Mouse (Mus musculus) embryonic facial prominence, embryonic 14.5 days (tissue): ENCODE data around the gene Traf7. TPM values are rescaled to one million over a fixed set of nuclear protein-coding genes. Genes with fewer than 3 reads are reported as not detected.

Source experiments
- ATAC-seq: fragments of 200-750 bp; cut with Nextera tagmentation; 2 replicates; pipeline ENCODE4 v1.8.0; 2017; ENCODE audit warnings: low read depth, moderate number of reproducible peaks, moderate TSS enrichment
- DNase-seq: peaks from one replicate; pipeline ENCODE4 v3.0.0-alpha.2; 2015; ENCODE audit warnings: low spot score
- H3K27ac ChIP-seq: fragments of 300-500 bp; sonication (generic); replicated peaks from 2 replicates; pipeline ENCODE4 v1.5.1; 2014; ENCODE audit warnings: low read depth, mild to moderate bottlenecking, low read length, moderate library complexity
- H3K27me3 ChIP-seq: fragments of 300-500 bp; sonication (generic); replicated peaks from 2 replicates; pipeline ENCODE4 v1.6.1; 2014; ENCODE audit warnings: low read length; ENCODE audit not compliant: control insufficient read depth, insufficient read depth
- H3K36me3 ChIP-seq: fragments of 300-500 bp; sonication (generic); 2 replicates; pipeline ENCODE4 v1.6.1; 2014; ENCODE audit warnings: low read length, mixed read lengths; ENCODE audit not compliant: control insufficient read depth, insufficient read depth
- H3K4me1 ChIP-seq: fragments of 300-500 bp; sonication (generic); 2 replicates; pipeline ENCODE4 v1.6.1; 2014; ENCODE audit warnings: antibody characterized with exemption, low read length; ENCODE audit not compliant: control insufficient read depth, insufficient read depth
- H3K4me2 ChIP-seq: fragments of 300-500 bp; sonication (generic); 2 replicates; pipeline ENCODE4 v1.6.1; 2014; ENCODE audit warnings: low read depth, mild to moderate bottlenecking, low read length, moderate library complexity, mixed read lengths
- H3K4me3 ChIP-seq: fragments of 300-500 bp; sonication (generic); 2 replicates; pipeline ENCODE4 v1.5.1; 2014; ENCODE audit warnings: low read depth, mild to moderate bottlenecking, low read length
- H3K9ac ChIP-seq: fragments of 300-500 bp; sonication (generic); 2 replicates; pipeline ENCODE4 v1.6.1; 2014; ENCODE audit warnings: low read depth, mild to moderate bottlenecking, low read length, moderate library complexity, mixed read lengths
- H3K9me3 ChIP-seq: fragments of 300-500 bp; sonication (generic); 2 replicates; pipeline ENCODE4 v1.6.1; 2016; ENCODE audit warnings: low read length; ENCODE audit not compliant: control insufficient read depth
- WGBS: fragments of 180-500 bp; shearing (Covaris S2); extraction: QIAGEN DNeasy Blood & Tissue Kit; methylation state at CpG from one replicate; pipeline ENCODE4 v1.1.7; 2014; 5-methylcytosine and 5-hydroxymethylcytosine counted together
- polyA plus RNA-seq: library from polyadenylated mRNA; unstranded; fragments of >200 nt; fragmentation: Nextera tagmentation; extraction: Ambion mirVana; gene quantifications from 2 replicates; pipeline ENCODE4 v1.2.1, GENCODE M21; 2014

The Traf7 gene
- polyA plus RNA-seq, 1 experiment from 2014 or later, result 78.9 TPM

DNA sequence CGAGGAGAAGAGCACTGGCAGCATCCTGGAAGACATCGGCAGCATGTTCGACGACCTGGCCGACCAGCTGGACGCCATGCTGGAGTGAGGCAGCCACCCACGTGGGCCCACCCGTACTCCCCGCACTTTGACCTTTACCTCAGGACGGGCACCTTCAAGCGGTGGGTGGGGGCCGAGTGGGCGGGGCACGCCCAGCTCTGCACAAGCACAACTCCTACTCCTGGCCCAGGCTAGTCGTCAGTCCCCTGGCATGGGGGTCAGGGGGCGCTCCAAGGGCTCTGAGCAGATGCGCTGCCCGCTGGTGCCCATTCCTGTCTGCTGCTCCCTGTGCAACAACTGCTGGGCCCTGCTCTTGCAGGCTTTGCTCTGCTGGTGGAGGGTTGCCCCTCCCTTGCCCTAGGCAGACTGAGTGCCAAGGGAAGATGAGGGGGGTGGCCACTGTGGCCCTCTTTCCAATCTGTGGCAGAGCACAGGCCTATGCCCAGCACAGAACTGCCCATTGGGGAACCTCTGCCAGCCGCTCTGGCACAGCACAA is 20.5 kb downstream of the Traf7 start:
- H3K9ac ChIP-seq, result no peak overlapping the region
- no peaks in the 10 kb centered on the region for H3K9me3 ChIP-seq
- DNase-seq (no peak), ATAC-seq (no peak)
- no peak overlapping the region for H3K27ac ChIP-seq
- no peaks in the 10 kb centered on the region; the same call in 1 of the 2 replicates for H3K27me3 ChIP-seq
- WGBS, result 47% methylated on average over 11 of the region's 19 CpGs
- H3K4me1 ChIP-seq, result peaks cover 4% of the 10 kb centered on the region; the same call in 1 of the 2 replicates
- H3K4me2 ChIP-seq, result peak overlapping the region; percentile 39; the same call in 1 of the 2 replicates
- no peak overlapping the region for H3K4me3 ChIP-seq
- peaks cover 47% of the 10 kb centered on the region for H3K36me3 ChIP-seq

DNA sequence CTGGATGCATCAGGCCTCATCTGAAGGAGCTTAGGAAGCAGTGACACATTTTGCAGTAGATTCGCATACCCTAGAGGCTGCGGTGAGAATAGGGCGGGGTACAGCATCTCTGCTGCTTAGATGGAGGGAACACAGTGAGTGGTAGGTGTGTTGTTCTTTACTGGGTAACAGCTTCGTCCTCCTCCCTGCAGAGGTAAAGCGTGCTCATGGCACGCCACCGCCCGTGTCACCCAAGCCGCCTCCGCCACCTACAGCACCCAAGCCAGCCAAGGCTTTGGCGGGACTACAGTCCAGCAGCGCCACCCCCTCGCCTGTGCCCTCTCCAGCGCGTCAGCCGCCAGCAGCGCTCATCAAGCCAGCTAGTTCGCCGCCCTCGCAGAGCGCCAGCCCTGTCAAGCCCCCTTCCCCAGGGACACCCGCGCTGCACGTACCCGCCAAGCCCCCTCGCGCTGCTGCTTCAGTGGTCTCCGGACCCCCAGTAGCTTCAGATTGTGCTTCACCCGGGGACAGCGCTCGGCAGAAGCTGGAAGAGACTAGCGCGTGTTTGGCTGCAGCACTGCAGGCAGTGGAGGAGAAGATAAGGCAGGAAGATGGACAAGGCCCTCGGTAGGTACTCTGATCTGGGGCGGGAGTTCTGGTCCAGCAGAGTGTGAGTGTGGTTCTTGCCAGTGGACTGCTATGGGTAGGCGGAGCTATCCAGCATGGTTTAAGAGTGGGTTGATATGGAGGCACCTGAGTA is 21.2 kb downstream of the Traf7 start:
- H3K36me3 ChIP-seq, result peaks cover 40% of the 10 kb centered on the region
- 20% methylated on average over 26 of the region's 36 CpGs for WGBS
- DNase-seq, result no peak

GRCm38 (mm10) chr17:24505286-24505955 is 22.3 kb downstream of the Traf7 start:
- peaks cover 29% of the 10 kb centered on the region for H3K36me3 ChIP-seq
- peaks cover 4% of the 10 kb centered on the region; the same call in 1 of the 2 replicates for H3K4me1 ChIP-seq
- no peaks in the 10 kb centered on the region for H3K9me3 ChIP-seq
- ATAC-seq (no peak), DNase-seq (no peak)
- no peak overlapping the region for H3K27ac ChIP-seq
- H3K9ac ChIP-seq, result no peak overlapping the region
- 90% methylated on average over 27 of the region's 30 CpGs for WGBS
- H3K27me3 ChIP-seq, result no peaks in the 10 kb centered on the region; the same call in 1 of the 2 replicates
- no peak overlapping the region for H3K4me3 ChIP-seq
- H3K4me2 ChIP-seq, result no peak overlapping the region

More for the DNA sequence above, 21.2 kb downstream of the Traf7 start:
- Histone ChIP-seq H3K4me3 (0 out of 2 replicates have a peak overlapping the region, but pooled peaks have one; percentile 6), H3K9me3 (no peaks in the 10 kb centered on the region), H3K9ac (peak overlapping the region; percentile 40; the same call in 1 of the 2 replicates), H3K27me3 (no peaks in the 10 kb centered on the region; the same call in 1 of the 2 replicates), H3K4me1 (peaks cover 4% of the 10 kb centered on the region; the same call in 1 of the 2 replicates), H3K27ac (no peak overlapping the region), H3K4me2 (peak overlapping the region; percentile 39)
- no peak for ATAC-seq

DNA sequence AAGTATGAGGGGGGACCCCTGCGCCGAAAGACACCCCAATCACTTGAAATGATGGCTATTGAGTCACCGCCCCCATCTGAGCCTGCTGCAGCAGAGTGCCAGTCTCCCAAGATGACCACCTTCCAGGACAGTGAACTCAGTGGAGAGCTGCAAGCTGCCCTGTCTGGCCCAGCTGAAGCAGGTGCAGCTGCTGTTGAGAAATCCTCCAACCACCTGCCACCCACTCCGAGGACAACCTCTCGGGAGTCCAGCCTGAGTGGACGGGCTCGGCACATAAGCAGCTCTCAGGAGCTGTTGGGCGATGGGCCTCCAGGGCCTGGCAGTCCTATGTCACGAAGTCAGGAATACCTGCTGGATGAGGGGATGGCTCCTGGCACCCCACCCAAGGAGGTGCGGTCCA is 23.7 kb downstream of the Traf7 start:
- 87% methylated on average over 9 of the region's 10 CpGs for WGBS
- DNase-seq (no peak), ATAC-seq (no peak)
- H3K4me3 ChIP-seq, result no peak overlapping the region
- no peak overlapping the region for H3K4me2 ChIP-seq
- peaks cover 16% of the 10 kb centered on the region for H3K36me3 ChIP-seq
- H3K4me1 ChIP-seq, result peaks cover 4% of the 10 kb centered on the region; the same call in 1 of the 2 replicates
- H3K9me3 ChIP-seq, result no peaks in the 10 kb centered on the region
- no peak overlapping the region for H3K9ac ChIP-seq
- H3K27me3 ChIP-seq, result no peaks in the 10 kb centered on the region; the same call in 1 of the 2 replicates
- H3K27ac ChIP-seq, result no peak overlapping the region

- no peak overlapping the region for H3K4me2 ChIP-seq
- no peaks in the 10 kb centered on the region; the same call in 1 of the 2 replicates for H3K27me3 ChIP-seq
- peaks cover 4% of the 10 kb centered on the region; the same call in 1 of the 2 replicates for H3K4me1 ChIP-seq
- WGBS, result 41% methylated on average over 11 of the region's 11 CpGs
- no peak overlapping the region for H3K27ac ChIP-seq
- no peak overlapping the region for H3K9ac ChIP-seq
- no peaks in the 10 kb centered on the region; the same call in 1 of the 2 replicates for H3K36me3 ChIP-seq
- H3K4me3 ChIP-seq, result no peak overlapping the region
- H3K9me3 ChIP-seq, result no peaks in the 10 kb centered on the region
- DNase-seq (no peak), ATAC-seq (no peak)
Observed at GRCm38 (mm10) chr17:24502208-24502607, 25.5 kb downstream of the Traf7 start.

- Histone ChIP-seq H3K9me3 (no peaks in the 10 kb centered on the region), H3K9ac (no peak overlapping the region), H3K36me3 (no peaks in the 10 kb centered on the region), H3K4me3 (no peak overlapping the region), H3K27ac (no peak overlapping the region), H3K4me2 (no peak overlapping the region), H3K4me1 (no peaks in the 10 kb centered on the region), H3K27me3 (no peaks in the 10 kb centered on the region)
- ATAC-seq, result no peak
- WGBS, result 82% methylated on average over 1 of the region's 1 CpGs
- DNase-seq, result no peak
Observed at GRCm38 (mm10) chr17:24496026-24496425, 31.7 kb downstream of the Traf7 start.

DNA sequence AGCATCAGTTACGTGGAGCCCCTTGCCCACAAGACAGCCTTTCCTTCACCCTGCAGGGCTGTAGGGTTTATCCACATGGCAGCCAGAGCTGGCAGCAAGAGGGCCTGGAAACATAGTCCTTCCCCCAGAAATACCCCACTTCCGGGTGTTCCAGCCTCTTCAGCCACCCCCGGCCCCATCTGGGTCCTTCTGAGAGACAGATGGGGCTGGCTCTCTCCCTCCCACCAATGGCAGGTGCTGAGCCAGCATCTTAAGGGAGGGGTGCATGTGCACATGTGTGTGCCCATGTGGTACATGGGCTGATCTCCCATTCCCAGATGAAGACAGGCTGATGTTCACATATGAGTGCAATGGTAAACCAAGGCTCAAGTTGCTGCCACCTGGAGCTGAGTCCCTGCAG is 32.3 kb downstream of the Traf7 start:
- Histone ChIP-seq H3K9me3 (no peaks in the 10 kb centered on the region), H3K36me3 (no peaks in the 10 kb centered on the region), H3K4me2 (no peak overlapping the region), H3K27me3 (no peaks in the 10 kb centered on the region), H3K27ac (no peak overlapping the region), H3K4me3 (no peak overlapping the region), H3K9ac (no peak overlapping the region), H3K4me1 (no peaks in the 10 kb centered on the region)
- WGBS, result 59% methylated on average over 3 of the region's 3 CpGs
- DNase-seq, result no peak
- no peak for ATAC-seq

DNA sequence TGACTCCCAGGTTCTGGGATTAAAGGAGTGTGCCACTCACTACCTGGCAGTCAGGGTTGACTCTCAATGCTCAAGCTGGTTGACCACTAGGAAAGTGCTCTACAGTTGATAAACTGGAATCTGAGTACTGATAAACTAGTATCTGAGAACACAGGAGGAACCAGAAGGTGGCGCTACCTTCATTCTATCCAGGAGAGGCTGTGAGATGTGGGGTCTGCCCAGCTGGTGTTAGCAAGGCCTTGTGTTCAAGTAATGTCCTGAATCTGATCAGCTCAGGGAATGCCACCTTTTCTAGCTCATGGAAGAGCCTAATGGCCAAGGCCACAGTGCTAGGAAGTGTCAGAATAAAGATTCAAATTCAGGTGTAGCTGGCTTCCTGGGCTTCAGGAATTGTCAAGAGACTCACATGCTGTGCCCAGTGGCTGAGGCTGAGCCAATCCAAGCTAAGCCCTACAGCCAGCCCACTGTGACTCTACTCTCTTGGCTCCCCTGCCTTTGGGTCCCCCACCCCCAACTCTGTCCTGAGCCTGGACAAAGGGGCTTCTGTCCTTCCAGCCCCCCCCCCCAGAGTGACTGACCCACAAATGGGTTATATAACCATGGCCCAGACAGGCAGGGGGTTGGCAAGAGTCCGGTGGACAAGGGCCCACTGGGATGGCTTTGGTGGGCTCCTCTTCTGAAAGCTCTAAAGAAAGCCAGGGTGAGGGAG is 33.0 kb downstream of the Traf7 start:
- Histone ChIP-seq H3K36me3 (no peaks in the 10 kb centered on the region), H3K4me3 (no peak overlapping the region), H3K27ac (no peak overlapping the region), H3K27me3 (peaks cover 4% of the 10 kb centered on the region; the same call in 1 of the 2 replicates), H3K4me1 (no peaks in the 10 kb centered on the region), H3K9ac (no peak overlapping the region), H3K9me3 (no peaks in the 10 kb centered on the region), H3K4me2 (no peak overlapping the region)
- ATAC-seq (no peak), DNase-seq (peak; percentile 66)
- WGBS, result 47% methylated on average over 2 of the region's 2 CpGs
